Mouse (Mus musculus) C2C12 (cell line): ENCODE measurements around the gene Pappa2. TPM values are rescaled to one million over a fixed set of nuclear protein-coding genes. Genes with fewer than 3 reads are reported as not detected.

ENCODE experiments used
- H3K27me3 ChIP-seq: one replicate; pipeline ENCODE4 v1.6.1; 2011; ENCODE audit not compliant: control insufficient read depth, insufficient read depth, insufficient read length
- H3K36me3 ChIP-seq: one replicate; pipeline ENCODE4 v1.6.1; 2011; ENCODE audit not compliant: control insufficient read depth, insufficient read depth
- H3K4me3 ChIP-seq: one replicate; pipeline ENCODE4 v1.5.1; 2011; ENCODE audit warnings: mild to moderate bottlenecking, control low read depth; ENCODE audit not compliant: poor library complexity, insufficient read depth, severe bottlenecking
- H3K79me2 ChIP-seq: one replicate; pipeline ENCODE4 v1.6.1; 2011; ENCODE audit not compliant: control insufficient read depth, insufficient read depth
- H3K79me3 ChIP-seq: one replicate; pipeline ENCODE4 v1.6.1; 2011; ENCODE audit warnings: low read depth, control low read depth
- H3ac ChIP-seq: one replicate; pipeline ENCODE3; 2011; ENCODE audit warnings: low read depth; ENCODE audit not compliant: control insufficient read depth, insufficient read length
- CEBPB ChIP-seq: IDR thresholded peaks from one replicate; pipeline ENCODE4 v1.6.1; 2011; ENCODE audit warnings: low read depth, mild to moderate bottlenecking, control low read depth, moderate library complexity
- CTCF ChIP-seq: IDR thresholded peaks from one replicate; pipeline ENCODE4 v1.5.1; 2011; ENCODE audit not compliant: control insufficient read depth, insufficient read depth, insufficient read length
- FOSL1 ChIP-seq: IDR thresholded peaks from one replicate; pipeline ENCODE4 v1.8.0; 2011; ENCODE audit warnings: mild to moderate bottlenecking, low read length; ENCODE audit not compliant: poor library complexity, insufficient read depth, severe bottlenecking
- MAX ChIP-seq: IDR thresholded peaks from one replicate; pipeline ENCODE4 v1.6.1; 2011; ENCODE audit warnings: mild to moderate bottlenecking, control low read depth
- MYOD1 ChIP-seq: IDR thresholded peaks from one replicate; pipeline ENCODE4 v1.6.1; 2011; ENCODE audit warnings: low read depth; ENCODE audit not compliant: control insufficient read depth, insufficient read length
- MYOG ChIP-seq: IDR thresholded peaks from one replicate; pipeline ENCODE4 v1.6.1; 2011; ENCODE audit not compliant: control insufficient read depth, insufficient read length; ENCODE audit errors: extremely low read depth
- USF1 ChIP-seq: IDR thresholded peaks from one replicate; pipeline ENCODE4 v1.6.1; 2011; ENCODE audit warnings: low read depth, mild to moderate bottlenecking, control low read depth, moderate library complexity
- polyA plus RNA-seq: library from polyadenylated mRNA; unstranded; fragments of >200 nt; fragmentation: generic; extraction: Trizol; gene quantifications from one replicate; pipeline ENCODE4 v1.2.1, GENCODE M21; 2012; ENCODE audit warnings: missing spikeins

Pappa2 gene
- polyA plus RNA-seq, 1 experiment, result under 0.01 TPM

DNA sequence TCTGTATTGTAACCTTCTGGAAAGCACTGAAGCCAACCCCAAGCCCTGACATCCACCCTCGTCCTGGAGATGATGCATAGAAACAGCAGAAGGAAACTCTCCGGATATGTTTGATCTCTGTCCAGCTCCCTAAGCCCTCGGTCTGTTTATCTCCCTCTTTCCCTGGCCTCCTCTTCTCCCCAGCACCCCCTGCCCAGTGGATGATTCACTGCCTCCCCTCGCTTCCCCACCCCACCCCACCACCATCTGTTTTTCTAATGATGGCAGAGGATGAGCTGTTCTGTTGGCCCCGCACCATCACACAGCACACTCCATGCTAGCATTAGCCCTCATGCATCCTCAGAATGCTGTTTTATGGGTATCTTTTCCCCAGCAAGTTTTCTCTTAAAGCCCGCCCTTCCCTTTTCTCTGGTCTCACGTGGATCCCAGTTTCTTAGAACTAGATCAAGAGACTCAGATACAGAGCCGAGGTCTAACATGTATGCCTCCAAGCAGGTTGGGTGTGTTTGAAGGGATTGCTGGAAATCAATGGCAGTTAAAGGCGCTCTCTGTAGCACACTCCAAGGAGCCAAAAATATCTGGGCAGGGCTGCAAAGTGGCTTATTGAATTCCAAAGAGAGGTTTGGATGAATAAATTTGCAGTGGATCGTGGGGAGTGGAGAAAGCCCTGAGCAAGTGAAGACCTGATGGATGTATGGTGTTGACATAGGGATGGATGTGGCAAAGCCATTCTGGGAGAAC lies 231.8 kb downstream of the Pappa2 start:
- no peaks in the 10 kb centered on the region for H3K36me3 ChIP-seq
- H3K27me3 ChIP-seq, result no peaks in the 10 kb centered on the region
- H3K4me3 ChIP-seq, result no peak overlapping the region
- no peak overlapping the region for H3ac ChIP-seq
- TF ChIP-seq CEBPB (no peak), MAX (no peak), MYOD1 (no peak), FOSL1 (no peak), CTCF (no peak), MYOG (no peak), USF1 (no peak)
- no peaks in the 10 kb centered on the region for H3K79me2 ChIP-seq
- no peaks in the 10 kb centered on the region for H3K79me3 ChIP-seq

DNA sequence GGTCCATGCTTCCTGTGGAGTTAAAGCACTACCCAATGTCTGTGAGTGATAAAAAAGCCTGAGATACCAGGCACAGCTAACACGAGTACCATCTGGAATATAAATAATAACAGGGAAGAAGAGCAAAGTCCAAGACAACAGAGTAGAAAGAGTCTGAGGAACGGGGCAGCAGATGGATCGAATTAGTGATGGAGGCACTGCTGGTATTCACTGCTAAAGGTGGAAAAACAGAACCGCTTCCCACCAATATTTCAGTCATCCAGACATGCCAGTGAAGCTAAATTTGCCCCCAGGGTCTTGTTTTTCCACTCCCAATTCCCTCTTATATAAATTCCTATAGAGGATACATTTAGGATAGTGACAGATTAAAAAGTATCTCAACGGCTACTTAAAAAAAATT lies 238.8 kb downstream of the Pappa2 start:
- Histone ChIP-seq H3K36me3 (no peaks in the 10 kb centered on the region), H3K79me3 (no peaks in the 10 kb centered on the region), H3K27me3 (no peaks in the 10 kb centered on the region), H3ac (no peak overlapping the region), H3K79me2 (no peaks in the 10 kb centered on the region), H3K4me3 (no peak overlapping the region)
- no peak for TF ChIP-seq USF1
- TF ChIP-seq CTCF, result no peak
- TF ChIP-seq MYOG, result no peak
- no peak for TF ChIP-seq FOSL1
- no peak for TF ChIP-seq MYOD1
- no peak for TF ChIP-seq CEBPB
- TF ChIP-seq MAX, result no peak

DNA sequence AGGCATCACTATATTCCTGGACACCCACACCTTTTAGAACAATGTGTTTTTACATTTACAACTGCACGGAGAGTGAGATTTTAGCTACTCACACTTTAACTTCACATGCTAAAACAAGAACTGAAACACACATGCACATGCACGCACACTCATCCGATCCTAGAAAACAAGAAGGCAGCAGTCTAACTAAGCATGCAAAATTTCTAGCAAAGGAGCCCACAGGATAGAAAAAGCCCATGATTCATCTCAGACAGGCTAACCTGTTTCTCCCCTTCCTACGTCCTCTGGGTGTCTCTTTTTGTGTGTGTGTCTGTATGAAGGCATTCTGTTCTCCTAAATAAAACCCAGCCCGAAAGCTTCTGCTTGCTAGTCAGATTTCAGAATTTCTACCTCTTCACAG lies 239.3 kb downstream of the Pappa2 start:
- no peaks in the 10 kb centered on the region for H3K79me3 ChIP-seq
- no peaks in the 10 kb centered on the region for H3K36me3 ChIP-seq
- H3ac ChIP-seq, result no peak overlapping the region
- no peaks in the 10 kb centered on the region for H3K27me3 ChIP-seq
- no peaks in the 10 kb centered on the region for H3K79me2 ChIP-seq
- H3K4me3 ChIP-seq, result no peak overlapping the region
- no peak for TF ChIP-seq CEBPB
- no peak for TF ChIP-seq MYOD1
- TF ChIP-seq USF1, result no peak
- TF ChIP-seq MYOG, result no peak
- no peak for TF ChIP-seq CTCF
- TF ChIP-seq MAX, result no peak
- TF ChIP-seq FOSL1, result no peak

DNA sequence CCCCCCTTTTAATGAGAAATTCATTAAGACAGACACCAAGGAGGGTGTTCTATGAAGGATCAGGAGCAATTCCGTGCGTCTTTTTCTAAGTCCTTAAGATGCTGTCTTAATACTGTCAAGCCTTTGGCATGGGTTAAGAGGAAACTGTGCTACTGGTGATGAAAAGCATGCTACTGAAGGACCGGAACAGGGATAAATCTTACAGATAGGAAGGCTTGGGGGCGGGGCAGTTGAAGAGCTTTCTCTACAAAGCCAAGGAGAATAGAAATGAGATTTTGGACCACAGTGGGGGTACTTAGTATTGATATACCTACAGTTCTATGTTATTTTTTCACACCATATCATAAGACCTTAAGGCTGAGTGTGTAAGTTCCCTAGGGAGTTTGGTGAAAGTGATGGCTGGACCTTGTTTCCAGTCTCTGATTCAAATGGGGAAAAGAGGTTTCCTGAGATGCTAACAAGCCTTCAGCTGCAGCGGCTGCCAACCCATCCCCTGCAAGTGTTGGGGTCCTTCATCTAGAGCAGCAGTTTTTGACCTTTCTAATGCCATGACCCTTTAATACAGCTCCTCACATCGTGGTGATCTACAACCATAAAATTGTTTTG lies 240.0 kb downstream of the Pappa2 start:
- no peaks in the 10 kb centered on the region for H3K27me3 ChIP-seq
- no peak for TF ChIP-seq CTCF
- TF ChIP-seq MAX, result no peak
- H3K4me3 ChIP-seq, result no peak overlapping the region
- H3K36me3 ChIP-seq, result no peaks in the 10 kb centered on the region
- H3K79me3 ChIP-seq, result no peaks in the 10 kb centered on the region
- H3ac ChIP-seq, result no peak overlapping the region
- H3K79me2 ChIP-seq, result no peaks in the 10 kb centered on the region

DNA sequence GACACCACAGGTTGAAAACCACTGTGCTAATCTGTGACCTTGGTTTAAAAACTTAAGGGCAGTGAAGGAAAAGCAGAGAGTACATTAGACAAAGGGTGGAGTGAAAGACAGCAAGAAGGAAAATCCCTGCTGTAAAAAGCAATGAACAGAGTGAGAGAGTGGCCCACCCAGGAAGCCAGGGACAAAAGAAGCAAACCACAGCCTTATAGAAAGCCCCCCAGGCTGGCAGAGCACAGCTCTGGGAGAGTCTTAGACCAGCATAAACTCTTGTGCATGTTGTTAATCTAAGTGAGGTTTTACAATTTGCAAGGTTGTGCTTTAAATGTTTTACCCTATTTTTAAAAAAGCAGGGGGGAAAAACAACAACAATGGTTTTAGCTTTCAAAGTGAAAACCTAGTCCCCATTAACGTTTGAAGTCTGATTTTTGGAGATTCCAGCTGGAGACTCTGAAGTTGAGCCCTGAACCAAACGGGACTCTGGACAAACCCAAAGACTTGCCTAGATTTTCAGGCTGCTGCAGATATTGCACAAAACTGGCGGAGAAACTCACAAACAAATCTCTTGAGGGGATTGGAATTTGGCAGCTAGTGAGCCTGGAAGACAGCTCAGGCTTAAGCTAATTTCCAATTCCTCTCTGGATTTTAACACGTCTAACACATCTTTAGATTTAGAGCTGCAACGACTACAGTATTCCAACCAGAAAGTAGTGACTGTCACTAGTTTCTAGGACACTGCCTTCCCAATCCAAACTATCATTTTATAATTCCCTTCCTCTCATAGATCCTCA lies 241.0 kb downstream of the Pappa2 start:
- H3K79me2 ChIP-seq, result no peaks in the 10 kb centered on the region
- no peaks in the 10 kb centered on the region for H3K27me3 ChIP-seq
- H3K79me3 ChIP-seq, result no peaks in the 10 kb centered on the region
- H3ac ChIP-seq, result no peak overlapping the region
- H3K36me3 ChIP-seq, result no peaks in the 10 kb centered on the region
- H3K4me3 ChIP-seq, result no peak overlapping the region
- TF ChIP-seq CTCF, result no peak
- no peak for TF ChIP-seq MYOG
- no peak for TF ChIP-seq FOSL1
- TF ChIP-seq USF1, result no peak
- no peak for TF ChIP-seq CEBPB
- no peak for TF ChIP-seq MAX
